Mouse (Mus musculus) CH12F3 (cell line): ENCODE data around the gene Lifr.

Experiments used
- in situ Hi-C: fragments of 300-500 bp; cut with MboI; formaldehyde crosslinking; loops from 2 replicates; pipeline ENCODE4 v1.14.3; 2020; ENCODE audit warnings: low sequenced_read_pairs

The Lifr gene

GRCm38 (mm10) chr15:7080916-7081626 lies 9.3 kb upstream of the Lifr start:
- in situ Hi-C loops = no loop called here

DNA sequence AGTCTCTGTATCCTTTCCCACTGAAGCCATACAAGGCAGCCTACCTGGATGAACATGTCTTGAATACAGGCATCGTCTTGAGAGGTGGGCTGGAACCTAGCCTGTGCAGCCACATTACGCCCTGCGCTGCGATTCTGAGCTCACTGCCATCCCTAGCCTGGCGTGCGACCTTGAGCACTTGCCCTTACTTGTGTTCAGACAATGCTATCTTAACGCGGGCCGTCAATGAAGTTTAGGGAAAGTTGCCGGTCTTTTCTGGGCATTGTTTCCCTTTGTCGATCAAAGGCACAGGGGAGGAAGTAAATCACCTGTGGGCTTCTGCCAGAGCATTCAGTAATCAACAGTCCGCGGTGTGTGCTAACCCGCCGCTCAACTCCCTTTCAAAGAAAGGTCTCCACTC lies 8.6 kb upstream of the Lifr start:
- in situ Hi-C loops = no loop called here

GRCm38 (mm10) chr15:7082901-7083300 lies 7.5 kb upstream of the Lifr start:
- in situ Hi-C loops = no loop called here

DNA sequence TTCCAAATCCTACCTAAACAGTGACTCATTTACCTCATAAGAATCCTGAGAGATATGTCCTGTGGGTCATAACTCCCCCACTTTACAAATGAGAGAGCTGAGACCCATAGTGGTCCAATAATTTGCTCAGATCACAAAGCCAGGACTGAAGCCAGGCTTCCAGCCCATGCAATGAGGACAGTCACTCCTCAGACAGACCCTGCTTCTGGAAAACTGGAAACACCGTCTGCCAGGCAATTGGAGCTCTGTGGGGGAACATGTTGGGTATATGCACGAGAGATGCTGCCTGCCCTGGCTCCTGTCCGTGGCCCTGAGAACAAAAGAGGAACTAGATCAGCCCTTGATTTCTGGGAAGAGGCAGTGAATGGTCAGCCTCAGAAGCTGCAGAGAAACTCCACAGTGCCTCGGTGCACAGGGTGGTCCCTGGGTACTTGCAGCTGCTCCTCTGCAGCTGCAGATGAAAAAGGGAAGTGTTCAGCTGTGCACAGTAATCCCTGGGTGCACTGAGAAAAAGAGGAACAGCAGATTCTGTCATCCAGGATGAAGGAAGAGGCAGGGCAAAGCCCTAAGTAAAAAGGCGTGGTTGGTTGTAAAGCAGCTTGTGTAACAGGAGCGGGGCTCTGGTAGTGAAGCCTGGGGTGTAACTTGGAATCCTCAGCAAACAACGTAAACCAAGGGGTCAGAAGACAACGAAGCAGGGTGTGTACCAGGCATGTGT lies 5.5 kb upstream of the Lifr start:
- in situ Hi-C loops = no loop called here

DNA sequence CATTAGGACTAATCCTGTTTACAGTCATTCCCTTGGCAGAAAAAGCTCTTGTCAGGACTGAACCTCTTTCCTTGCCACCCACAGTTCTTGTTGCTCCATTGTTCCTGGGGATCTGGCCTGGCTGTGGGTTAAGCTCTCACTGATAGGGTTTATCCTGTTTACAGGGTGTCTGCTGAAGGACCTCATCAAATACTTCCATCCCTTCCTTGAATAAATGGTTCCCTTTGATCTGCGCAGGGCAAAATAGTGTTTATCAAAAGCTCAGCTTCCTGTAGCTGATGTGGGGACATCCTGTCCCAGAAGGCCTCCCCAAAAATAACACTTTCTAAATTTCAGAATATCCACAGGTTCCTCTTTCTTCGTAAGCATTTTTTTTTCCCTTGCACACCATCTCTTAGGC lies 1.7 kb upstream of the Lifr start:
- in situ Hi-C loops = no loop called here

GRCm38 (mm10) chr15:7092321-7092720 lies 1.9 kb downstream of the Lifr start:
- in situ Hi-C loops = no loop called here

DNA sequence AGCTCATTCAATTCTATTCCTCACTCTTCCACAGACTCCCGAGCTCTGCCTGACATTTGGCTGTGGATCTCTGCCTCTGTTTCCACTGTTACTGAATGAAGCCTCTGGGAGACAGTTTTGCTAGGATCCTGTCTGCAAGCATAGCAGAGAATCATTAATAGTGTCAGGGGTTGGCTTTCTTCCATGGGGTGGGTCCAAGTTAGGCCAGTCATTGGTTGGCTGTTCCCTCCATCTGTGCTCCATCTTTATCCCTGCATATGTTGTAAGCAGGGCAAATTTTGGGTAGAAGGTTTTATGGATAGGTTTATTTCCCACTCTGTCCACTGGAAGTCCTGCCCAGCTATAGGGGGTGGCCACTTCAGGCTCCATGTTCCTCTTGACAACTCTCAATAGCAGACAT lies 9.0 kb downstream of the Lifr start:
- in situ Hi-C loops = no loop called here

GRCm38 (mm10) chr15:7100226-7100625 lies 9.8 kb downstream of the Lifr start:
- in situ Hi-C loops = no loop called here

GRCm38 (mm10) chr15:7103051-7103450 lies 12.6 kb downstream of the Lifr start:
- in situ Hi-C loops = no loop called here

- in situ Hi-C loops = no loop called here
These were observed 14.8 kb downstream of the Lifr start for GRCm38 (mm10) chr15:7105224-7105623.

DNA sequence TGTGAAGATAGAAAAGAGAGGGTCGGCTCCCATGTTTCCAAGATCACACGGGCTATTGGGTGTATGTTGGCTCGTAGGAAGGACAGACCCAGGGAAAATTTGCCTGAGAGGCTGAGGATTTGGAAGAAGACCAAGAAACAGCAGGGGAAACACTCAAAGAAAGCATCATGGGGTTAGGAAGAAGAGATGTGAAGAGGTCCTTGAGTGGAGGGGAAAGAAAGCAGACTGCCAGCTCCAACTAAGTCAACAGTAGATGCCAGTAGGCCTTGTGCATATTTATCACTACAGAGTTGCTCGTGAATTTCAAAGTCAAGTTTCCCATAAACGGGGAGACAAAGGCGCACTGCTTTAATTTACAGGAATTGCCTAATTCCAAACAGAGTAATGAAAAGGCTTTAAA lies 17.7 kb downstream of the Lifr start:
- in situ Hi-C loops = no loop called here

- in situ Hi-C loops = no loop called here
These were observed 22.0 kb downstream of the Lifr start for GRCm38 (mm10) chr15:7112227-7112907.

DNA sequence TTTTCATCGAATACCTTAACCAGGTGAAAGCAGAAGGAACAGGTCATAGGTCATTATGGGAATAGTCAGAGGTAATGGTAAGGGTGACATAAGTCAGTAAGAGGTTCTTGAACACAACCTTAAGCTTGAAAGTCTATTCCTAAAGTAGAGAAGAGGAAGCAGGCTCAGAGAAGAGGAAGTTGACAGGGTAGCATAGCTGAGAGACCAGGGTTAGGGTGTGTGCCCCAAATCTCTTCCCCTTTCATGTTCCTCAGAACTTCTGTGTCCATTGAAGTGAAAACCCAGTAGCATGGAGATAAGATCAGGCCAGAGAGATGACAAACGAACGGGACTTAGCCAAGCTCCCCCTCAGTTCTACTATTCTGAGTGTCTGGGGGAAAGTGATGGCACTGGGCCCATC lies 23.5 kb downstream of the Lifr start:
- in situ Hi-C loops = no loop called here

- in situ Hi-C loops = no loop called here
These were observed 25.1 kb downstream of the Lifr start for GRCm38 (mm10) chr15:7115326-7116003.

DNA sequence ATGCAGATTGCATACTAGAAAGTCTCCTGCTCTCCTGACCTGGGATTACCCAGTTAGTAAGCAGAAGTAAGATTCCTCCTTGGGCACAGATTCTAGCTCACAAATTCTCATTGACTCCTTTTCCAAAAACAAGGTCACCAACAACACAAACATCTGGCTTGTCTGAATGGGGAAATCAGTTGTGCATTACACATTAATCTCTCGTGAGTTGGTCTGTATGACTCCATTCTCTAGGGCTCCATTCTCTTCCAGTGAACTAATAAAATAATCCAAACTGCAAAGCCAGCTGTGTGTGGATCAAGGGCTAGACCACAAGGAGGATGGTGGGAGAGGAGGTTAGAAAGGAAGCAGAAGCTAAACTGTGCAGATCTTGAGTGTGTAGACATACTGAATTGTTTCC lies 25.8 kb downstream of the Lifr start:
- in situ Hi-C loops = no loop called here

- in situ Hi-C loops = no loop called here
These were observed 26.3 kb downstream of the Lifr start for GRCm38 (mm10) chr15:7116699-7117098.

- in situ Hi-C loops = no loop called here
These were observed 27.5 kb downstream of the Lifr start for GRCm38 (mm10) chr15:7117944-7118343.

GRCm38 (mm10) chr15:7118849-7119248 lies 28.4 kb downstream of the Lifr start:
- in situ Hi-C loops = no loop called here

GRCm38 (mm10) chr15:7119930-7120512 lies 29.6 kb downstream of the Lifr start:
- in situ Hi-C loops = no loop called here

GRCm38 (mm10) chr15:7123781-7124450 lies 33.5 kb downstream of the Lifr start:
- in situ Hi-C loops = no loop called here

GRCm38 (mm10) chr15:7126171-7126570 lies 35.8 kb downstream of the Lifr start:
- in situ Hi-C loops = no loop called here
